Mouse (Mus musculus) hindbrain, embryonic 11.5 days (tissue): ENCODE data around the gene Sdr42e1. TPM values are rescaled to one million over a fixed set of nuclear protein-coding genes. Genes with fewer than 3 reads are reported as not detected.

Experiments used
- polyA plus RNA-seq: library from polyadenylated mRNA; unstranded; fragments of >200 nt; fragmentation: Nextera tagmentation; extraction: Ambion mirVana; gene quantifications from 2 replicates; pipeline ENCODE4 v1.2.1, GENCODE M21; 2014

Gene Sdr42e1
- polyA plus RNA-seq, 1 experiment from 2014 or later, result 1.1 TPM

Other genes with a start within 250 kb of the Sdr42e1 start
- 1.8 TPM in 2 replicates for gene Plcg2, start 175.4 kb downstream of the Sdr42e1 start, polyA plus RNA-seq
- not detected in 2 replicates for gene Hsd17b2, start 28.2 kb upstream of the Sdr42e1 start, polyA plus RNA-seq
- 57.7 and 59.0 TPM in 2 replicates for gene Mphosph6, start 128.3 kb upstream of the Sdr42e1 start, polyA plus RNA-seq